8 mouse cellular contexts compared by ENCODE assay signal in the genomic region with DNA sequence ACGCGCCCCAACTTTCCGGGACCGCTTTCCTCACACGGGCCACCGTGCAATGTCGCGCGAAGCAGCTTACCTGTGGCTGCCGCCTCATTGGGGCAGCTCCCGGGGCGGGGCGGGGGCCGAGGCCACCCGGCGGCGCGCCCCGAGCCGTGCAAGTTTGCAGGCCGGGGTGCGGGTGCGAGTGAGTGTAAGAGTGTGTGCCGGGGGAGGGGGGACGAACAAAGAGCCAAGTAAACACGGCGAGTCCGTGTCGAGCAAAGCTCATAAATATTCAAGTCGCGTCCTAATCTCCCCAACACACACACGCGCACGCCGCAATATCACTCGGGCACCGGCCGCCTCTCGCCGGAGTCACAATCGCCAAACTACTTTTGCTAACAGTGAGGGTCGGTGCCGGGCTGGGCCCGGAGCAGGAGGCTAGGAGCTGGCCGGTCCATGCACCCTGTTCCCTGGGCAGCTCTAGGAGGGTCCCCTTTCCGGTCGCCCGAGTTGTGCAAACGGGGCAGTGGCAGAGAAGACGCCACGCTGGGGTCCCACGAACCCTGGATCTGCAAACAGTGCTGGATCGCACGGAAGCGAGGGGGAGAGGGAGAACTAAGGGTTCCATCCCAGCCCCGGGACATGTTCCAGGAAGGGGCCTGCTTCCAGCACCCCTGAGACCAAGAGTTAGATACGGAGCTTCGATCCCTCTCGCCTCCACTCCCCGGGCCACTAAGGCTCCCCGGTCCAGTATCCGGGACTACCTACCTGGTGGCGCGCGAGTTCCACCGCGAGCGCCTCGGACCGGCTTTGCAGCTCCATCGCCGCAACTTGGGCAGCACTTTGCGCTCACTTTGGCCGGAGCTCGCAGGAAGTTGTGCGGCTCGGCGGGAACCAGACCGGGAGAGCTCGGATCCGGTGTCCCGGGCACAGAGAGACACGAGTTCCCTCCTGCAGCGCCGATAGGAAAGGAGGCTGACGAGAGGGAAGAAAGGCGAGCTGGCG. TPM values are rescaled to one million over a fixed set of nuclear protein-coding genes. Genes with fewer than 3 reads are reported as not detected.
A peak's percentile ranks its signal among the peaks of the same experiment; 100 is the strongest.
DNase-seq lines count a peak whose midpoint lies in the region; ATAC-seq and TF ChIP-seq lines count a peak whose summit lies in the region.

No protein-coding gene starts in this region.

- peak overlapping the region; percentile 35 for H3K4me3 ChIP-seq in C2C12 (ENCODE audit: insufficient read depth, poor library complexity, severe bottlenecking)
- H3K4me3 ChIP-seq in cortical plate, adult 2 months (ENCODE audit: insufficient read depth, low read length) = peak overlapping the region; percentile 36
- peak overlapping the region; percentile 71 for H3K4me3 ChIP-seq in heart, adult 2 months
- peak overlapping the region; percentile 57 for H3K4me3 ChIP-seq in liver, embryonic 15.5 days (replicated peaks)
- H3K4me3 ChIP-seq in neural tube, embryonic 12.5 days = peak overlapping the region; percentile 83

- no peaks in the 10 kb centered on the region for H3K9me3 ChIP-seq in liver, embryonic 15.5 days (replicated peaks)
- no peaks in the 10 kb centered on the region for H3K9me3 ChIP-seq in neural tube, embryonic 12.5 days

- no peak for TF ChIP-seq CTCF in C2C12 (IDR thresholded peaks at IDR 0.05; ENCODE audit: control insufficient read depth, insufficient read depth, insufficient read length)
- TF ChIP-seq CTCF in cortical plate, adult 2 months (IDR thresholded peaks at IDR 0.05; ENCODE audit: extremely low read depth, insufficient read depth, low read length) = no peak
- TF ChIP-seq CTCF in heart, adult 2 months (IDR thresholded peaks at IDR 0.05) = no peak

- peak overlapping the region; percentile 78 for H3K9ac ChIP-seq in heart, adult 2 months (ENCODE audit: low read depth, low read length)
- H3K9ac ChIP-seq in liver, embryonic 15.5 days = no peak overlapping the region; the same call in 1 of the 2 replicates
- H3K9ac ChIP-seq in neural tube, embryonic 12.5 days = peak overlapping the region; percentile 94

- H3ac ChIP-seq in C2C12 (ENCODE audit: control insufficient read depth, insufficient read length, low read depth) = peak overlapping the region; percentile 63

- no peaks in the 10 kb centered on the region for H3K36me3 ChIP-seq in C2C12 (ENCODE audit: control insufficient read depth, insufficient read depth)
- H3K36me3 ChIP-seq in heart, adult 2 months (ENCODE audit: control insufficient read depth, insufficient read depth, low read length) = no peaks in the 10 kb centered on the region
- no peaks in the 10 kb centered on the region for H3K36me3 ChIP-seq in liver, embryonic 15.5 days (replicated peaks)
- peaks cover 6% of the 10 kb centered on the region; the same call in 1 of the 2 replicates for H3K36me3 ChIP-seq in neural tube, embryonic 12.5 days

- intact Hi-C loops in heart, adult 2 months (cut with DNase I) = loop anchor here (2.0 to 10.0 kb wide), 3 partner anchors 26 to 140 kb away; a partner anchor contains a TSS

- no peak for TF ChIP-seq EP300 in heart, adult 2 months (IDR thresholded peaks at IDR 0.05; ENCODE audit: insufficient read depth, low read depth, low read length)

- 0 out of 2 replicates have a peak overlapping the region, but pooled peaks have one; percentile 5 for H3K27ac ChIP-seq in cortical plate, adult 2 months (ENCODE audit: insufficient read depth, low read length)
- peak overlapping the region; percentile 89 for H3K27ac ChIP-seq in heart, adult 2 months
- no peak overlapping the region for H3K27ac ChIP-seq in liver, embryonic 15.5 days (replicated peaks)
- peak overlapping the region; percentile 99 for H3K27ac ChIP-seq in neural tube, embryonic 12.5 days

- H3K4me2 ChIP-seq in liver, embryonic 15.5 days = peak overlapping the region; percentile 81
- H3K4me2 ChIP-seq in neural tube, embryonic 12.5 days (replicated peaks) = peak overlapping the region; percentile 79

- H3K27me3 ChIP-seq in C2C12 (ENCODE audit: control insufficient read depth, insufficient read depth, insufficient read length) = peaks cover 60% of the 10 kb centered on the region
- H3K27me3 ChIP-seq in heart, adult 2 months (ENCODE audit: control insufficient read depth, insufficient read depth, low read length) = no peaks in the 10 kb centered on the region
- H3K27me3 ChIP-seq in liver, embryonic 15.5 days = peaks cover 91% of the 10 kb centered on the region
- H3K27me3 ChIP-seq in neural tube, embryonic 12.5 days (replicated peaks) = no peaks in the 10 kb centered on the region

- TF ChIP-seq POLR2A in cortical plate, adult 2 months (IDR thresholded peaks at IDR 0.05; ENCODE audit: extremely low read depth, insufficient read depth, low read length) = no peak
- TF ChIP-seq POLR2A in heart, adult 2 months (IDR thresholded peaks at IDR 0.05; ENCODE audit: insufficient read depth, low read depth, low read length) = no peak

- peak; percentile 12 to 71 for DNase-seq in heart, adult 2 months
- DNase-seq in kidney, adult 9 months = peak; percentile 54
- peak; percentile 15 for DNase-seq in testis, postnatal 14 days (ENCODE audit: low spot score)

- H3K4me1 ChIP-seq in cortical plate, adult 2 months (ENCODE audit: control insufficient read depth, insufficient read depth, low read length) = no peaks in the 10 kb centered on the region; the same call in 1 of the 2 replicates
- H3K4me1 ChIP-seq in heart, adult 2 months (ENCODE audit: control insufficient read depth, insufficient read depth, low read length) = no peaks in the 10 kb centered on the region
- H3K4me1 ChIP-seq in liver, embryonic 15.5 days (replicated peaks) = peaks cover 37% of the 10 kb centered on the region
- peaks cover 39% of the 10 kb centered on the region for H3K4me1 ChIP-seq in neural tube, embryonic 12.5 days

- peak; percentile 12 for ATAC-seq in activated CD4-positive, CD25-positive, alpha-beta regulatory T cell, adult 4 months
- ATAC-seq in liver, embryonic 15.5 days (ENCODE audit: insufficient read depth) = peak; percentile 28
- peak; percentile 26 for ATAC-seq in neural tube, embryonic 12.5 days (ENCODE audit: low FRiP score, low read depth)

- H3K79me3 ChIP-seq in C2C12 (ENCODE audit: low read depth) = no peaks in the 10 kb centered on the region

- WGBS in heart, adult 2 months = 1% methylated on average over 85 of the region's 88 CpGs
- under 1% methylated on average over 83 of the region's 88 CpGs for WGBS in liver, embryonic 15.5 days (ENCODE audit: insufficient replicate concordance)
- WGBS in neural tube, embryonic 12.5 days = under 1% methylated on average over 88 of the region's 88 CpGs

- H3K79me2 ChIP-seq in C2C12 (ENCODE audit: control insufficient read depth, insufficient read depth) = no peaks in the 10 kb centered on the region
- H3K79me2 ChIP-seq in heart, adult 2 months (replicated peaks; ENCODE audit: control insufficient read depth, insufficient read depth, low read length) = no peaks in the 10 kb centered on the region

TF ChIP-seq in C2C12, 6 proteins besides CTCF, POLR2A, EP300 and RAD21:
- TF ChIP-seq MYOG (IDR thresholded peaks at IDR 0.05; ENCODE audit: control insufficient read depth, extremely low read depth, insufficient read length) = no peak
- no peak for TF ChIP-seq USF1 (IDR thresholded peaks at IDR 0.05; ENCODE audit: low read depth)
- no peak for TF ChIP-seq MYOD1 (IDR thresholded peaks at IDR 0.05; ENCODE audit: control insufficient read depth, insufficient read length, low read depth)
- TF ChIP-seq MAX (IDR thresholded peaks at IDR 0.05) = no peak
- TF ChIP-seq CEBPB (IDR thresholded peaks at IDR 0.05; ENCODE audit: low read depth) = no peak
- TF ChIP-seq FOSL1 (IDR thresholded peaks at IDR 0.05; ENCODE audit: insufficient read depth, low read length, poor library complexity, severe bottlenecking) = no peak

RNA-seq across cellular contexts. Expression of a gene that starts 0.6 kb away (rescaled TPM):
- polyA plus RNA-seq in C2C12 (2012; fragmentation: generic; extraction: Trizol) = 0.26 TPM
- 1 to 10 TPM; 1.1 to 1.4 TPM for polyA plus RNA-seq in activated CD4-positive, CD25-positive, alpha-beta regulatory T cell, adult 4 months (2017; shearing (Covaris generic))
- 22.9 and 30.1 TPM in 2 replicates for polyA plus RNA-seq in cortical plate, adult 2 months (2012; rRNA removed)
- 1 to 10 TPM; 1.1 TPM for total RNA-seq in heart, adult 2 months (2021)
- polyA plus RNA-seq in heart, adult 2 months (2012; rRNA removed) = 3.3 and 4.1 TPM in 2 replicates
- 0.03 TPM in 1 of 2 replicates, not detected in the other for polyA plus RNA-seq in liver, embryonic 15.5 days (2015; fragmentation: Nextera tagmentation; extraction: Ambion mirVana)
- polyA plus RNA-seq in neural tube, embryonic 12.5 days (2016; fragmentation: Nextera tagmentation; extraction: Ambion mirVana) = 20.2 and 24.5 TPM in 2 replicates
